ENCODE assay signal across 13 mouse cellular contexts in the genomic region with DNA sequence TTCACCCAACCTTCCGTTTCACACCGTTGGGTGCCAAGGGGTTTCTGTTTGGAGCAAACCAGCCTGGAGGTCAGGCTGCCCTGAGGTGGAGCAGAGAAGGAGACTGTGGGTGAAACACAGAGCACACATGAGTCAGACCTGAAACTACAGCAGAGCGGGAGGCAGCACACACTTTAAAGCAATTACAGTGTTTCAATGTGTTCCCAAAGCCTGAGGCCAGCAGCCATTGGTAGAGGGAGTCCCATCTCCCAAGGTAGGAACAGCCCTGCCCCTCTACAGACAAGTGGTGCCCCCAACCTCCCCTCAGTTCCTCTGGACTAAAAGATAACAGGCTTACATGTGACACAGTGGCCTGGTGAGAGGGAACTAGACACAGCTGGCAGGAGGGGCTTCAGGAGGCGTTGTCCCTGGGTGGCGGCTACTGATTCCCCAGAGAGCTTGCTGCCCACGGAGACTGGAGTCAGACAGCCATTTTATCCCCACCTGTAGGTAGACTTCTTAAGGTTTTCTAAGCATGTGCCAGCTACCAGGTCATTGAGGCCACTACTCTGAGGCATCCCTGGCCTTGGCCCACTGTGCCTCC. TPM values are rescaled to one million over a fixed set of nuclear protein-coding genes. Genes with fewer than 3 reads are reported as not detected.
DNase-seq lines count a peak whose midpoint lies in the region; ATAC-seq and TF ChIP-seq lines count a peak whose summit lies in the region.
"Had no signal": no experiment of that assay in that cellular context is flagged by ENCODE, and none has a peak within 500 bp of the region (broad histone marks: within the 10 kb centered on the region; RNA-seq: fewer than 3 reads in every experiment).

No protein-coding gene starts in this region.

- H3K9ac ChIP-seq in intestine, embryonic 16.5 days (ENCODE audit: low read depth, low read length), result no peak overlapping the region
- no peak overlapping the region for H3K9ac ChIP-seq in intestine, postnatal 0 days (ENCODE audit: low read depth, low read length)
- H3K9ac ChIP-seq in liver, embryonic 15.5 days, result no peak overlapping the region
- H3K9ac ChIP-seq: intestine, embryonic 15.5 days; stomach, embryonic 15.5 days had no signal

- DNase-seq in c-Kit-positive CD71-positive TER-119-positive erythroid progenitor cells, embryonic 14.5 days (ENCODE audit: low spot score), result peak; percentile 45
- no peak for DNase-seq in kidney, postnatal 36 days
- no peak for DNase-seq in heart, postnatal 10 days
- DNase-seq in cerebellum, postnatal 25 days, result no peak
- DNase-seq: cerebellum, adult 9-10 months; heart, postnatal 4 days; lung, adult 2 months had no signal

- ATAC-seq in intestine, embryonic 16.5 days, result no peak
- ATAC-seq in intestine, postnatal 0 days, result no peak
- peak; percentile 63 for ATAC-seq in liver, embryonic 15.5 days (ENCODE audit: insufficient read depth)
- ATAC-seq: intestine, embryonic 15.5 days had no signal

- WGBS in intestine, embryonic 16.5 days, result 84% methylated on average over 6 of the region's 6 CpGs
- 69% methylated on average over 6 of the region's 6 CpGs for WGBS in intestine, postnatal 0 days
- 35% methylated on average over 6 of the region's 6 CpGs for WGBS in liver, embryonic 15.5 days (ENCODE audit: insufficient replicate concordance)

- no peaks in the 10 kb centered on the region for H3K36me3 ChIP-seq in intestine, embryonic 16.5 days (ENCODE audit: control insufficient read depth, insufficient read depth, low read length)
- H3K36me3 ChIP-seq in intestine, postnatal 0 days (ENCODE audit: control insufficient read depth, insufficient read depth), result no peaks in the 10 kb centered on the region
- H3K36me3 ChIP-seq in liver, embryonic 15.5 days (replicated peaks), result no peaks in the 10 kb centered on the region
- H3K36me3 ChIP-seq: intestine, embryonic 15.5 days; stomach, embryonic 15.5 days had no signal

- no peaks in the 10 kb centered on the region for H3K27me3 ChIP-seq in intestine, embryonic 16.5 days (replicated peaks; ENCODE audit: control insufficient read depth, insufficient read depth, low read length)
- H3K27me3 ChIP-seq in intestine, postnatal 0 days (replicated peaks; ENCODE audit: control insufficient read depth, insufficient read depth, low read length), result no peaks in the 10 kb centered on the region
- H3K27me3 ChIP-seq in liver, embryonic 15.5 days, result no peaks in the 10 kb centered on the region
- H3K27me3 ChIP-seq: intestine, embryonic 15.5 days; stomach, embryonic 15.5 days had no signal

- intact Hi-C loops in heart, postnatal 10 days (cut with DNase I), result no loop called here

- H3K27ac ChIP-seq in intestine, embryonic 16.5 days (ENCODE audit: low read length), result 0 out of 2 replicates have a peak overlapping the region, but pooled peaks have one; percentile 13
- no peak overlapping the region for H3K27ac ChIP-seq in intestine, postnatal 0 days (ENCODE audit: low read depth, low read length)
- peak overlapping the region; percentile 55 for H3K27ac ChIP-seq in liver, embryonic 15.5 days (replicated peaks)
- H3K27ac ChIP-seq: intestine, embryonic 15.5 days; stomach, embryonic 15.5 days had no signal

- peaks cover 30% of the 10 kb centered on the region for H3K4me1 ChIP-seq in intestine, embryonic 16.5 days (ENCODE audit: control insufficient read depth, insufficient read depth, low read length)
- peaks cover 4% of the 10 kb centered on the region; the same call in 1 of the 2 replicates for H3K4me1 ChIP-seq in intestine, postnatal 0 days (replicated peaks; ENCODE audit: control insufficient read depth, insufficient read depth, low read length)
- H3K4me1 ChIP-seq in liver, embryonic 15.5 days (replicated peaks), result peaks cover 54% of the 10 kb centered on the region

- H3K4me2 ChIP-seq in intestine, embryonic 16.5 days (ENCODE audit: low read depth, low read length), result no peak overlapping the region
- no peak overlapping the region for H3K4me2 ChIP-seq in intestine, postnatal 0 days (replicated peaks; ENCODE audit: low read depth)
- peak overlapping the region; percentile 40; the same call in 1 of the 2 replicates for H3K4me2 ChIP-seq in liver, embryonic 15.5 days
- H3K4me2 ChIP-seq: intestine, embryonic 15.5 days; stomach, embryonic 15.5 days had no signal

- no peak for TF ChIP-seq CTCF in intestine, postnatal 0 days (IDR thresholded peaks at IDR 0.05; ENCODE audit: low read depth)

- no peaks in the 10 kb centered on the region for H3K9me3 ChIP-seq in intestine, embryonic 16.5 days (ENCODE audit: control insufficient read depth, low read length)
- H3K9me3 ChIP-seq in intestine, postnatal 0 days (ENCODE audit: control insufficient read depth), result no peaks in the 10 kb centered on the region
- no peaks in the 10 kb centered on the region for H3K9me3 ChIP-seq in liver, embryonic 15.5 days (replicated peaks)
- H3K9me3 ChIP-seq: intestine, embryonic 15.5 days; stomach, embryonic 15.5 days had no signal

- H3K4me3 ChIP-seq in intestine, embryonic 16.5 days (ENCODE audit: low read length), result no peak overlapping the region
- no peak overlapping the region for H3K4me3 ChIP-seq in intestine, postnatal 0 days (ENCODE audit: low read depth, low read length)
- H3K4me3 ChIP-seq in liver, embryonic 15.5 days (replicated peaks), result no peak overlapping the region
- H3K4me3 ChIP-seq: intestine, embryonic 15.5 days; myocyte; stomach, embryonic 15.5 days had no signal

RNA-seq across cellular contexts. Expression of a gene that starts 31.1 kb away (rescaled TPM):
- polyA plus RNA-seq in intestine, embryonic 16.5 days (2015; fragmentation: Nextera tagmentation; extraction: Ambion mirVana), result 3.6 and 4.3 TPM in 2 replicates
- 1.8 and 2.2 TPM in 2 replicates for polyA plus RNA-seq in intestine, postnatal 0 days (2015; fragmentation: Nextera tagmentation; extraction: Ambion mirVana)
- 0.88 and 1.1 TPM in 2 replicates for polyA plus RNA-seq in liver, embryonic 15.5 days (2015; fragmentation: Nextera tagmentation; extraction: Ambion mirVana)
- total RNA-seq in heart, postnatal 10 days (2021), result 1 to 10 TPM; 2.8 to 3.8 TPM

RNA-seq across cellular contexts. Expression of a gene that starts 31.3 kb away (rescaled TPM):
- polyA plus RNA-seq in intestine, embryonic 16.5 days (2015; fragmentation: Nextera tagmentation; extraction: Ambion mirVana), result 211 and 216 TPM in 2 replicates
- polyA plus RNA-seq in intestine, postnatal 0 days (2015; fragmentation: Nextera tagmentation; extraction: Ambion mirVana), result 277 and 297 TPM in 2 replicates
- polyA plus RNA-seq in liver, embryonic 15.5 days (2015; fragmentation: Nextera tagmentation; extraction: Ambion mirVana), result 78.0 and 81.0 TPM in 2 replicates
- 10 to 100 TPM; 71.8 to 77.3 TPM for total RNA-seq in heart, postnatal 10 days (2021)

RNA-seq across cellular contexts. Expression of a gene that starts 50.7 kb away (rescaled TPM):
- 28.9 and 30.5 TPM in 2 replicates for polyA plus RNA-seq in intestine, embryonic 16.5 days (2015; fragmentation: Nextera tagmentation; extraction: Ambion mirVana)
- 11.7 and 12.9 TPM in 2 replicates for polyA plus RNA-seq in intestine, postnatal 0 days (2015; fragmentation: Nextera tagmentation; extraction: Ambion mirVana)
- polyA plus RNA-seq in liver, embryonic 15.5 days (2015; fragmentation: Nextera tagmentation; extraction: Ambion mirVana), result 7.5 and 8.3 TPM in 2 replicates
- 10 to 100 TPM; 18.4 to 23.7 TPM for total RNA-seq in heart, postnatal 10 days (2021)
